In genomic region chr7:68323051-68323450, GRCm38 (mm10) we compare ENCODE assay signal across 23 mouse cellular contexts. TPM values are rescaled to one million over a fixed set of nuclear protein-coding genes. Genes with fewer than 3 reads are reported as not detected.
DNase-seq lines count a peak whose midpoint lies in the region; ATAC-seq and TF ChIP-seq lines count a peak whose summit lies in the region.
"Had no signal": no experiment of that assay in that cellular context is flagged by ENCODE, and none has a peak within 500 bp of the region (broad histone marks: within the 10 kb centered on the region; RNA-seq: fewer than 3 reads in every experiment).

No protein-coding gene starts in this region.

- H3K4me2 ChIP-seq in lung, postnatal 0 days (replicated peaks; ENCODE audit: low read depth, low read length), result no peak overlapping the region
- no peak overlapping the region for H3K4me2 ChIP-seq in hindbrain, embryonic 11.5 days (replicated peaks; ENCODE audit: low read depth, low read length)
- H3K4me2 ChIP-seq: limb, embryonic 12.5 days; liver, embryonic 13.5 days; midbrain, embryonic 11.5 days had no signal

- H3K9me3 ChIP-seq in lung, postnatal 0 days (ENCODE audit: low read length), result no peaks in the 10 kb centered on the region
- H3K9me3 ChIP-seq in hindbrain, embryonic 11.5 days (ENCODE audit: control insufficient read depth, low read length), result no peaks in the 10 kb centered on the region
- H3K9me3 ChIP-seq: limb, embryonic 12.5 days; liver, embryonic 13.5 days had no signal

- 61% methylated on average over 6 of the region's 6 CpGs for WGBS in lung, postnatal 0 days
- 83% methylated on average over 6 of the region's 6 CpGs for whole genome bisulfite sequencing in hindbrain, embryonic 11.5 days

- no peak for TF ChIP-seq CTCF in lung, postnatal 0 days (IDR thresholded peaks at IDR 0.05)

- no peaks in the 10 kb centered on the region for H3K4me1 ChIP-seq in lung, postnatal 0 days (ENCODE audit: insufficient read depth, low read depth, low read length)
- H3K4me1 ChIP-seq in hindbrain, embryonic 11.5 days (replicated peaks; ENCODE audit: control insufficient read depth, insufficient read depth, low read length), result no peaks in the 10 kb centered on the region
- H3K4me1 ChIP-seq: liver, embryonic 13.5 days had no signal

- H3K27me3 ChIP-seq in lung, postnatal 0 days (replicated peaks; ENCODE audit: insufficient read depth, low read length), result no peaks in the 10 kb centered on the region
- H3K27me3 ChIP-seq in hindbrain, embryonic 11.5 days (ENCODE audit: control insufficient read depth, insufficient read depth, low read length), result no peaks in the 10 kb centered on the region
- H3K27me3 ChIP-seq: limb, embryonic 12.5 days; liver, embryonic 13.5 days had no signal

- DNase-seq in lung, postnatal 0 days (ENCODE audit: low spot score), result peak; percentile 56
- DNase-seq in lung, postnatal 14 days, result no peak
- DNase-seq in induced T-regulatory cell, adult 2 months (ENCODE audit: low read depth), result peak; percentile 88
- DNase-seq in thymus, adult 18-20 months, result peak; percentile 33 to 37
- no peak for DNase-seq in hindbrain, embryonic 11.5 days (ENCODE audit: low spot score)
- DNase-seq in layer of hippocampus, postnatal 36 days, result no peak
- no peak for DNase-seq in cerebellum, postnatal 14 days
- DNase-seq: adrenal gland, adult 2 months; cerebellum, postnatal 36 days; liver, embryonic 13.5 days; retina, postnatal 1 day had no signal

- H3K36me3 ChIP-seq in lung, postnatal 0 days (ENCODE audit: insufficient read depth, low read length), result no peaks in the 10 kb centered on the region
- no peaks in the 10 kb centered on the region for H3K36me3 ChIP-seq in hindbrain, embryonic 11.5 days (ENCODE audit: control insufficient read depth, insufficient read depth, low read length)
- H3K36me3 ChIP-seq: limb, embryonic 12.5 days; liver, embryonic 13.5 days had no signal

- no peak overlapping the region for H3K4me3 ChIP-seq in lung, postnatal 0 days (ENCODE audit: low read depth, low read length)
- H3K4me3 ChIP-seq in hindbrain, embryonic 11.5 days (ENCODE audit: low read depth, low read length), result no peak overlapping the region
- H3K4me3 ChIP-seq: erythroblast, embryonic 14.5 days; layer of hippocampus, adult 2 months; limb, embryonic 12.5 days; liver, embryonic 13.5 days had no signal

- no peak for TF ChIP-seq EP300 in lung, postnatal 0 days (IDR thresholded peaks at IDR 0.05)

- ATAC-seq in lung, postnatal 0 days, result peak; percentile 65
- no peak for ATAC-seq in hindbrain, embryonic 11.5 days (ENCODE audit: low FRiP score)
- ATAC-seq: forebrain, embryonic 14.5 days had no signal

- H3K27ac ChIP-seq in lung, postnatal 0 days (ENCODE audit: low read length), result no peak overlapping the region
- no peak overlapping the region for H3K27ac ChIP-seq in hindbrain, embryonic 11.5 days (ENCODE audit: low read depth, low read length)
- H3K27ac ChIP-seq: layer of hippocampus, adult 2 months; limb, embryonic 12.5 days; liver, embryonic 13.5 days; macrophage had no signal

- H3K9ac ChIP-seq in lung, postnatal 0 days (replicated peaks; ENCODE audit: low read depth), result no peak overlapping the region
- H3K9ac ChIP-seq in hindbrain, embryonic 11.5 days (ENCODE audit: low read depth, low read length), result no peak overlapping the region
- H3K9ac ChIP-seq: limb, embryonic 12.5 days; liver, embryonic 13.5 days had no signal

RNA-seq across cellular contexts. Expression of gene Fam169b, which starts 49.4 kb away (rescaled TPM):
- polyA plus RNA-seq in lung, postnatal 0 days (2015; fragmentation: Nextera tagmentation; extraction: Ambion mirVana), result 0.37 and 0.69 TPM in 2 replicates
- 0.21 and 0.36 TPM in 2 replicates for polyA plus RNA-seq in hindbrain, embryonic 11.5 days (2014; fragmentation: Nextera tagmentation; extraction: Ambion mirVana)
- under 1 TPM; 0.51 to 0.92 TPM for total RNA-seq in layer of hippocampus, postnatal 36 days (2021)
- total RNA-seq: adrenal gland, adult 2 months had no signal
- polyA plus RNA-seq: erythroblast, embryonic 14.5 days had no signal

RNA-seq across cellular contexts. Expression of gene Pgpep1l, which starts 59.0 kb away (rescaled TPM):
- not detected in 2 replicates for polyA plus RNA-seq in lung, postnatal 0 days (2015; fragmentation: Nextera tagmentation; extraction: Ambion mirVana)
- not detected in 2 replicates for polyA plus RNA-seq in hindbrain, embryonic 11.5 days (2014; fragmentation: Nextera tagmentation; extraction: Ambion mirVana)
- 1 to 10 TPM; 2.3 to 2.9 TPM for total RNA-seq in layer of hippocampus, postnatal 36 days (2021)
- total RNA-seq: adrenal gland, adult 2 months; granulocyte monocyte progenitor cell, adult 5-6 weeks; hematopoietic stem cell, adult 5-6 weeks had no signal
- polyA plus RNA-seq: adrenal gland, adult 2 months; embryonic facial prominence, embryonic 11.5 days; erythroblast, embryonic 14.5 days; forebrain, embryonic 14.5 days; intestine, embryonic 14.5 days; kidney, embryonic 16.5 days; limb, embryonic 12.5 days; liver, embryonic 13.5 days; midbrain, embryonic 11.5 days; small intestine, adult 2 months had no signal

Comparison
In these comparisons a context has a peak if more than half of its experiments do, and no peak if none do; other contexts are left out.
1. DNase-seq: peak in lung, postnatal 0 days (single experiment), induced T-regulatory cell, adult 2 months (single experiment) and thymus, adult 18-20 months (2 of 2); none in lung, postnatal 14 days (single experiment), hindbrain, embryonic 11.5 days (single experiment), layer of hippocampus, postnatal 36 days (0 of 2) and cerebellum, postnatal 14 days (0 of 2).